Mouse (Mus musculus): ENCODE results near the gene Sbf1. TPM values are rescaled to one million over a fixed set of nuclear protein-coding genes. Genes with fewer than 3 reads are reported as not detected.

Gene Sbf1
- total RNA-seq (2021), result 10 to 100 TPM; 71.2 to 77.1 TPM

DNA sequence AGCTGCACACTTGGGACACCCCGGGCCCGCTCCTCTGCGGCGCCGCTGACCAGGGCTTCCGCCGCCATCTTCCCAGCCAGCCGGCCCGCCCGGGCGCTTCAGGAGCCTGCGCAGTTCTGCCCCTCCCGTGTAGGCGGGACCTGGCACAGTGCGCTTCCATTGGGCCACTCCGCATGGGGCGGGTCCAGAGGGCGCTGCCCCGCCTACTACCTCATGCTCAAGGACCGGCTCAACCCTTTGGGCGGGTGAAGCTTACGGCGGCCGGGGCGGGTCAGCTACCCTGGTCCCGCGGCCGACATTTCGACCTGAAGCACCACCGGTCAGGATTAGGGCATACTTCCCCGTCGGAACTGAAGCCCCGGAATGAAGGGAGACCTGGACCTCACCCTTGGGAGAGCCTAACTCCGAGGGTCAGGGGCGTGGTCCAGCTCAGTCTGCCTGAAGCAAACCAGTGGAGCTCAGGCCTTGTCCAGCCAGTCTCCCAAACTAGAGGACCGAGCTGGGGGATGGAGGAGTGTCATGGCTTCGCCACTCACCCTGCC lies at the start of gene Sbf1:
Gene Sbf1, minus strand, starts transcription at position 122 of the 542 bp plus-strand sequence.
- intact Hi-C loops (cut with DNase I), result loop anchor here (10.0 kb wide), 1 partner anchor 500 kb away; the partner anchor contains the start of genes Alg12 and Creld2
- peak; percentile 99 for DNase-seq

DNA sequence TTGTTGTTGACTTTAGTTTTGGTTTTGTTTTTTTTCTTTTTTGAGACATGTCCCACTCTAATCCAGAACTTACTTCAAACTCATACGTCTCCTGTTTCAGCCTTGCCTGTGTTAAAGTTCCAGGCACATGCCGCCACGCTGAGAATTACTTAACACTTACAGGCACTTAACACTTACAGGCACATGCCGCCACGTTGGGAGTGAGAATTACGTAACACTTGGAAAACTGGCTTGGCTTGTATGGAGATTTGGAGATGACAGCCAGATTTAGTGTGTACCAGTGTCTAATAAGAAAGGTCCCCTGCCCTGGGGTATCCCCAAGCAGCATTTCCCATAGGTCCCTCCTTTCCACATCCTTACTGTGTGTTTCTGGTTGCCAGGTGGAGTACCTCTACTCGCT lies 47.9 kb upstream of the Sbf1 start:
- no peak for DNase-seq

DNA sequence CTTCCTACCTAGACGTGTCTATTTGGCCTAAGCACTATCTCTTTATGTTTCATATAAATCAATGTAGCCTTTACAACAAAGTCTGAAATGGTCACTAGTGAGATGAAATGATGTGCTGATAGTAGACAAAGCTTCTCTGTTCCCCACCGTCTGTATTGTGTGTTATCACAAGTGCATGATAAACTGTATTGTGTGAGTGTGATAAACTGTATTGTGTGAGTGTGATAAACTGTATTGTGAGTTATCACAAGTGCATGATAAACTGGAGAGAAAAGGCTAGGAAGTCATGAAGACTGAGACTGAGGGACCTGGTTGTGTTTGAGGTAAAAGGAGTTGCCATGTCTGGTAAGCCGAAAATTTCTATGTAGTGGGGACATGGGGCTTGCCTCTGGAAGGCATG lies 43.7 kb upstream of the Sbf1 start:
- no peak for DNase-seq
- intact Hi-C loops (cut with DNase I), result no loop called here

More for the DNA sequence above, 47.9 kb upstream of the Sbf1 start:
- intact Hi-C loops (cut with DNase I), result loop anchor here (5.0 kb wide), 1 partner anchor 86 kb away; no protein-coding TSS in a partner anchor

DNA sequence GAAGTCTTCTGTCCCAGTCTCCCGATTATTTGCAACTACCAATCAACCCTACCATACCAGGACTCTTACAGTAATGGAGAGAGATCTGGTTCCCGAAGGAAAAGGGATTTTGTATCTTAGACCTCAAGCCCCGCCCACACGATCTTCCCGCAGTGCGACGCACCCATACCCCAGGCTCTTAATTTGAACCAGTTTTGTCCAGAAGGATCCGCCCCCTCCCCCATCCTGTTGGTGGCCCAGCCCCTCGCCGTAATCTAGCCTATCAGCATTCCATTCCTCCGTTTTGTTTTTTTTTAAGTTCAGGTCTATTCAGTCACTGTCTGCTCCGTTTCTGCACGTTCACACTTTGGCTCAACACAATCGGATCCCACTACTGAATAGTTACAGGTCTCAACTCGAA lies 41.3 kb upstream of the Sbf1 start:
- intact Hi-C loops (cut with DNase I), result loop anchor here (2.0 kb wide), 1 partner anchor 16 kb away; the partner anchor contains the start of gene Sco2
- peak; percentile 77 for DNase-seq

DNA sequence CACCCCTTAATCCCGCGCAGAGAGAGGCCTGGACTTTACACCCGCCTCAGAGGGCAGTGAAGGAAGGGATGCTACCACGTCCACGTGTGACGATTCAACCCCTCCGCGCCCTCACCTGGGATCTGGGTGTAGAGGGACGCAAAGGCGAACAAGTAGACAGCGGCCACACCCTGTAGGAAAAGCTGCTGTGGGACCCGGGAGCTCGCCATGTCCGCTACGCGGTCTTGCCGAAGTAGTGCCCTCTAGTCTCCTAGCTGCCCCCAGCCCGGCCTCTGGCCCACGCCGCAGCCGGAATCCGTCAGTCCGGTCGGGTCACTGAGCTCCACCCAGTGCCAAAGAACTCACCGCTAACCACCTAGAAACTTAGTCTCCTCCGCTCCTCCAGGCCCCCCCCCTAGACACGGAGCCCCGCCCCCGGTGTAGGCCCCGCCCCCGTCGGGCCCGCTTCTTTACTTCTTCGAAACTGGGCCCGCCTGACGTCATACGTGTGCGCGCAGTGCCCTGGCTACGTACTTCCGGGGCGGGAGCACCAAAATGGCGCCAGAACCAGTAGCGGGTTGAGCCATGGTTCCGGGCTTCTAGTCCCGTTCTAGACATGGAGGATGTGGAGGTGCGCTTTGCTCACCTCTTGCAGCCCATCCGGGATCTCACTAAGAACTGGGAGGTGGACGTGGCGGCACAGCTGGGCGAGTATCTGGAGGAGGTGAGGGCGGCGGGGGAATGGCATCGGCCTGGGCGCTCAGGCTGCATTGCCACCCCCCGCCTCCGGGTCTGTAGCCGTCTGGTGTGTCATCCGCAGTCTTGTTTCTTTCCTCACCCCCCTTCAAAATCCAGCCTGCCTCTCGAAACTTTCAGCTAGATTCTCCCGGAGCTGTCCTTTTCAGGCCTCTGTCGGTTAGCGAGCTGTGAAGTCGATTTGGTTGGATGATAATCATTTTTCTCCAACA lies 40.4 kb upstream of the Sbf1 start, which contains the start of the genes Lmf2 and Ncaph2:
Gene Lmf2, minus strand, starts transcription at position 419 of the 947 bp plus-strand sequence.
Gene Ncaph2, plus strand, starts transcription at position 479 of the 947 bp plus-strand sequence.
- intact Hi-C loops (cut with DNase I), result loop anchor here (2.0 kb wide), 1 partner anchor 17 kb away; the partner anchor contains the start of gene Sco2
- DNase-seq, result peak; percentile 96 to 99

DNA sequence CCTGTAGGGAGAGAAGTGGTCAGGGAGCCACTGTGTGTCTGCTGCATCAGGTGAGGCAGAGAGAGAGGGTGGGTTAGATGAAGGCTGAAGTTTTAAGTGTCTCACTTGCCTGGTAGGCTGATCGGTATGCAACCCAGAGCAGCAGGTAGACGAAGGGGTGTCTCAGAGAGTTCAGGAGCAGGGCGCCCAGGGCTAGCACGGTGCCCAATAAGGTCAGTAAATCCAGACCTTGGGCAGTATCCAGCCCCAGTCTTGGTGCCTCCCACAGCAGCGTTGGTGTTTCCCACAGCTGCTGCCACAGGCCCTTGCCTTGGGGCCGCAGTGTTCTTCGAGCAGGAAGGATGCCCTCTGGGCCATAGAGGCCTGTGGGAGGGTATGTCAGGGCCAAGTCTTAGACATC lies 39.3 kb upstream of the Sbf1 start:
- DNase-seq, result no peak
- intact Hi-C loops (cut with DNase I), result no loop called here

DNA sequence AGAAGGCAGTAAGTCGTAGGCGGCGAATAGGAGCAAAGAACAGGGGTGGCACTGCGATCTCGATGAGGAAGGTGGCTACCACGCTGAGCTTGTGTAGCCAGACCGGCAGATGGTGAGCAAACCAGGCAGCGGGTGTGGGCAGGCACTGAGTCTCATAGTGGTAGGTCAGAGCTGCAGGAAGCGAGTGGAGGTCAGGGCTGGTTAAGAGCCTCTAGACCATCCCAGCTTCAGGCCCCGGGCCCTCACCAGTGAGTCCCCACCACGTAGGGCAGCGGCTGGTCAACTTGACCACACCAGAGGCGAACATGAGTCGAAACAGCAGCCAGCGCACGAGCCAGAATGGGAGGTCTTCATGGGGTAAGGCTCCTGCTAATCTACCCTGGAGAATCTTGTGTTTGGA lies 38.7 kb upstream of the Sbf1 start:
- intact Hi-C loops (cut with DNase I), result no loop called here
- DNase-seq, result no peak

DNA sequence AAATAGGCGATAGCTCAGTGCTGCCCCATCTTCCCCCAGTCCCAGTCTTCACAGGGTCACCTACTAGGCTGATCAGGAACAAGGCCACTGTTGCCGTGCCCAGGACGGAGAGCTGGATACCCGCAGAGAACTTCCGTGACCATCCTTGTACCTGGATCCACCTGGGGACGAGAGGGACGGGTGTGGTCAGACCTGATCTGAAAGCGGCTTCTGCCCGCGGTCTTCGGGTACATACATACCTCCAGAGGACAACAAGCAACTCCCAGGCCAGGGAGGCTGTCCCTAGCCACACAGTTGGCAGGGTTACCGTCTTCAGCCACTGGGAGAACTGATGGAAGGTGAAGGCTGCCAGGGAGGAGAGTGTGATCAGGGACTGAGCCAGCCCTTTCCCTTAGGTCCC lies 37.7 kb upstream of the Sbf1 start:
- intact Hi-C loops (cut with DNase I), result no loop called here

DNA sequence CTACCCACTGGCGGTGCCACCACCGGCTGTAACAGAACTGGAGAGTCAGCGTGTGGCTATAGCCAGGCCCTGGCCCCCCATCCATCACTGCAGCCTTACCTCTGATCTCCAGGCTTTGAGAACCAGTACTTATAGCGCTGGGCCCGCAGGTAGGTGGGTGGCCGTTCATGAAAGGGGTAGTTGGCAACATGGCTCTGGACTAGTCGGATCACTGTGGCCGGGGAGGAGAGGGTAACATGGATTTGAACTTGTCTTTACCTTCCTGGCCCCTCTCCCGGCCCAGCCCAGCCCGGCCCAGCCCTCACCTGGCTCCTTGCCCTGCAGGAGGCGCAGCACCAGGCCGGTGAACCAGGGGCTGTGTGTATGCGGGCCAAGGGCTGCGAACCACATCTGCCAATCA lies 36.9 kb upstream of the Sbf1 start:
- DNase-seq, result no peak
- intact Hi-C loops (cut with DNase I), result no loop called here

More for the DNA sequence above, 37.7 kb upstream of the Sbf1 start:
- DNase-seq, result no peak

DNA sequence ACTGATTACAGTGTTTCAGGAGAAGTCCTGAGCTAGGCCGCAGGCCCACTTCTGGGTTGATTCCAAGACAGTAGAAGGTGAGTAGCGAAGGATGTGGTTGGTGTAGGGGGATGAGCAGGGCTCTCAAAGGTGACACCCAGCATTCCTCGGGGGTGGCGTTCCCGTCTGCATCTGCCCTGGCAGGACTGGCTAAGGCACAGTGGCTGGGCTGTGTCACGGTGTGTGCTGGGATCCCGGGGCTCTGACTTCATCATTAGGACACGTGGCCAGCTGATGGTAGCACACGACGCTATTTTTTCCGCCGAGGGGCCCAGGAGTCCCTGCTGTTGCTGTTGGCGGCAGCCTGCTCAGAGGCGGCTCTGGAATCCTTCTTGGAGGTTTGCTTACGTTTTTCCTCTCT lies 36.2 kb upstream of the Sbf1 start:
- intact Hi-C loops (cut with DNase I), result loop anchor here (2.0 kb wide), 1 partner anchor 35 kb away; no protein-coding TSS in a partner anchor
- DNase-seq, result no peak

DNA sequence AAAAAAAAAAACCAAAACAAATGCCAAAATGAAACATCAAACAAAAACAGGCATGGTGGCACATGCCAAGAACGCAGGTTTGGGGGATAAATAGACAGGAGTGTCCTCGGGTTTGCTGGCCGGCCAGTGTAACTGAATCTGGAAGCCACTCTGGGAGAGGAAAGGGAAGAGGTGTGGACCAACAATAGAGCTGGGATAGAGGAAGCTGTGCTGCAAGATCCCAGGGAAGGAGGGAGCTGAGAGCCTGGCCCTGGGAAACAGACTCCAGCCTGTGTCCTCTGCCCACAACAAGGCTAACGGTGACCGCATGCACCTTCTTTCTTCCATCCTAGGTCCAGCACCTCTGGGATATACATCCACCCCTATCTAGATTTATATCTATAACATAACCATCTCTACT lies 35.3 kb upstream of the Sbf1 start:
- intact Hi-C loops (cut with DNase I), result loop anchor here (2.0 kb wide), 1 partner anchor 34 kb away; no protein-coding TSS in a partner anchor
- peak; percentile 28 to 33 for DNase-seq

DNA sequence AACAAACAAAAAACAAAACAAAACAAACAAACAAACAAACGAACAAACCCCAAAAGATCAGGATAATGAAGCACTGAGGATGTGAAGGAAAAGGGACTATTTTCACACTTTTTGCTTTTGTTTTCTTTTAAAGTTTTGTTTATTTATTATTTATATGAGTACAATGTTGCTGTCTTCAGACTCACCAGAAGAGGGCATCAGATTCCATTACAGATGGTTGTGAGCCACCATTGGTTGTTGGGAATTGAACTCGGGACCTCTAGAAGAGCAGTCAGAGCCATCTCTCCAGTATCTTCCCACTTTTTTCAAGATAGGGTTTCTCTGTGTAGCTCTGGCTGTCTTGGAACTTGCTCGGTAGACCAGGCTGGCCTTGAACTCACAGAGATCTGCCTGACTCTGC lies 28.2 kb upstream of the Sbf1 start:
- DNase-seq, result no peak
- intact Hi-C loops (cut with DNase I), result no loop called here

DNA sequence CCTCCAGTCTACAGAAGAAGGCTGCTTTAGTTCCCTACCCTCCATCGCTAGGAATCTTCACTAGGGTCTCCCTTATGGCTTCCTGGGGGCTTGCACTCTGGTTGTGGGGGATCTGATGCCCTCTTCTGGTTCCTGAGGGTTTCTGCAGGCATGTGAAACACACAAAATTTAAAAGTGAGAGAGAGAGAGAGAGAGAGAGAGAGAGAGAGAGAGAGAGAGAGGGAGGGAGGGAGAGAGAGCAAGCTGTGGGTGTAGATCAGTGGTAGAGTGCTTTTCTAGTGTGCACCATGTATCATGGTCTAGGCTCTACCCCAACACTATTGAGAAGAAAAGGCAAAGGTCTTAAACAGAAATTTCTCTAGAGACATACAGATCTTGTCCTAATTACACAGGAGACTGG lies 26.6 kb upstream of the Sbf1 start:
- no peak for DNase-seq
- intact Hi-C loops (cut with DNase I), result no loop called here

DNA sequence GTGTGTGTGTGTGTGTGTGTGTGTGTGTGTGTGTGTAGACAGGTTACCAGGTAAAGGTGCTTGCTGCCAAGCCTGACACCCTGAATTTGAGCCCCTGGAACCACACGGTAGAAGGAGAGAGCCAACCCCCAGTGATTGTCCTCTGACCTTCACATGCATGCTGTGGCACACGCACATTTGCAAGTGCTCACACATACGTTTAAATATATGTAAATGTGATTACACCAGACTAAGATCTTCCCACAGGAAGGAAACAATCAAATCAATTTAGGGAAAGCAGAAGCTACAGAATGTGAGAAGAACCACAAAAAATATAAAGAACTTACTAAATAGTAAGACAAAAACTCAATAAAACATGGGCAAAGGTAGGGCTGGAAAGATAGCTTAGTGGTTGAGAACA lies 25.0 kb upstream of the Sbf1 start:
- intact Hi-C loops (cut with DNase I), result no loop called here
- DNase-seq, result no peak

DNA sequence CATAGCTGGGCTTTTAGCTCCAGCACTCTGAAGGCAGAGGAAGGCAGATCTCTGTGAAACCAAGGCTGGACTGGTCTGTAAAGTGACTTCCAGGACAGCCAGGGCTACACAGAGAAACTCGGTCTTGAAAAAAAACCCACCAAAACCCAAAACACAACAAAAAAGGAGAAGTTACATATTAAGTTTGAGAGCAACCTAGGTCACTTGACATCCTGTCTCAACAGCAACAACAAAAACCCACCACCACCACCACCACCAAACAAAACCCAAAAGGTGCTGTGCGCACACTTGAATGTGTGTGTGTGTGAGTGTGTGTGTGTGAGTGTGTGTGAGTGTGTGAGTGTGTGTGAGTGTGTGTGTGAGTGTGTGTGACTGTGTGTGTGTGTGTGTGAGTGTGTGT lies 24.6 kb upstream of the Sbf1 start:
- no peak for DNase-seq
- intact Hi-C loops (cut with DNase I), result no loop called here

DNA sequence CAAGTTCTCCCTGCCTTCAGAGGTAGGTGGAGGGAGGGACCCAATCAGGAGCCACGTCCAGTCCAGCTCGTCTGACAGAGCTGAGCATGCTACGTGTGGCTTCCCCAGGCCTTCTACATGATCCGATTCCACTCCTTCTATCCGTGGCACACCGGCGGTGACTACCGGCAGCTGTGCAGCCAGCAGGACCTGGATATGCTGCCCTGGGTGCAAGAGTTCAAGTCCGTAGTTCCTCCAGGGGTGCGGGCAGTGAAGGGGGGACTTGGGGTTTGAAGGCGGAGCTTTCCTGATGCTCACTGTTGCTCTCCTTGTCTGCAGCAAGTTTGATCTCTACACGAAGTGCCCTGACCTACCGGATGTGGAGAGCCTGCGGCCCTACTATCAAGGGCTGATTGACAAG lies 21.3 kb upstream of the Sbf1 start:
- DNase-seq, result no peak
- intact Hi-C loops (cut with DNase I), result no loop called here

DNA sequence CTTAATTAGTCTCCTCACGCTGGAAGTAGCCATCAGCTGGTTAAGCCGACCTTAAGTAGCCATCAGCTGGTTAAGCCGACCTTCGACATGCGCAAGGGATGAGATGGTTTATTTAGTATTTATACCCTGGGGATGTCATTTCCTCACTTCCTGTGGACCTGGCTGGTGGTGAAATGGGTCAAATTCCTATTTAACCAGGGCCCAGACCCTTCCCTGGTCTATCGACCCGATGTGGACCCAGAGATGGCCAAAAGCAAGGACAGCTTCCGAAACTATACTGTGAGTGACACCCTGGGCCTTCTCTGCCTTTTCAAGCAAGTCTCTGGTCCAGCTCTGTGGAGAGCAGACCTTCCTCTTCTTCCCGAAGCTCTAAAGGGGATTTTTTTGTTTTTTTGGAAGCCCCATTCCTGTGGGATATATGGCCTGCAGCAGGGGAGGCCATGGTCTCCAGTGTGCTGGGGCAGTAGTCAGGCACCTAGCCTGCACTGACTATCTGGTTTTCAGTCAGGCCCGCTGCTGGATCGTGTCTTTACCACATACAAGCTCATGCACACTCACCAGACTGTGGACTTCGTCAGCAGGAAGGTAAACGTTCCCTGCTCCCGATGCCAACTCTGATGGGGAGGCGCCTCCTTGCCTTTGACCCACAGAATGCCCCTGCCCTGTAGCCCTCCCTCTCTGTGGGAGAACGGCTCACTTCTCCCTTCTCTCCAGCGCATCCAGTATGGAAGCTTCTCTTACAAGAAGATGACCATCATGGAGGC lies 19.8 kb upstream of the Sbf1 start:
- intact Hi-C loops (cut with DNase I), result no loop called here
- no peak for DNase-seq

DNA sequence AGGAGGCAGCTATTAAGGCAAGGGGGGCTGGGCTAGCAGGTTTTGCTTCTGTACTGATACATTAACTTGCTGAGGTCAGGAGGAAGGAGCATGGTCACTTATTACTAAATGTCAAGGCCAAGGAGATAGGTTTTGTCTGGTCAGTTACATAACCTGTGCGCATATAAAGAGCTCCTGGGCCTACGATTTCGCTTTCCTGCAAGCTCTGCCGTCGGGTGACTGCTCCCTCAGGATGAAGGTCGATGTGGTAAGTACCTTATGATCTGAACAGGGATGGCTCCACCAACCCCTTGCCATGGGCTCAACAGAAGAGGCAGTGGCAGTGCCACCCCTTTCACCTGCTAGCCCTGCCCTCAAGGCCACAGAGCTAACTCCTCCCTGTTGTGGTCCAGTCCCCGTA lies 19.2 kb upstream of the Sbf1 start, which contains the start of gene Miox:
Gene Miox, plus strand, starts transcription at position 128 of the 400 bp plus-strand sequence.
- intact Hi-C loops (cut with DNase I), result no loop called here
- DNase-seq, result no peak

DNA sequence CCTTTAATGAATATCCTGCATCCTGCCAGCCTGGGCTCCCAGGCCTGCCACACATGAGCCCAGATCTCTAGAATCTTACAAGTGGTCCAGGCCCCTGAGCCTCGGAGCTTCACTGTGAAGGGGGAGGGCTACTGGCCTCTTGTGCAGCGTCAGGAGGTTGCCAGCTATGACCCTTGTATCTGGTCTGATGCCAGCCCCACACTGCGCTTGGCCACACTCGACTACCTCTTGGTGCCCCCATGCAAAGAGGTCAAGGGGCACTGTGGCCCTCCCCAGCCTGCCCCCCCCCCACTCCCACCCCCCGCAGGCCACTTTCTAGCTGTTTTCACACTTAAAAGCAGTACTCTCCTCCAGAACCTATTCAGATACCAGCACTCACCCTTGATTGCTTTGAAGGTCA lies 11.3 kb upstream of the Sbf1 start:
- DNase-seq, result no peak
- intact Hi-C loops (cut with DNase I), result no loop called here

DNA sequence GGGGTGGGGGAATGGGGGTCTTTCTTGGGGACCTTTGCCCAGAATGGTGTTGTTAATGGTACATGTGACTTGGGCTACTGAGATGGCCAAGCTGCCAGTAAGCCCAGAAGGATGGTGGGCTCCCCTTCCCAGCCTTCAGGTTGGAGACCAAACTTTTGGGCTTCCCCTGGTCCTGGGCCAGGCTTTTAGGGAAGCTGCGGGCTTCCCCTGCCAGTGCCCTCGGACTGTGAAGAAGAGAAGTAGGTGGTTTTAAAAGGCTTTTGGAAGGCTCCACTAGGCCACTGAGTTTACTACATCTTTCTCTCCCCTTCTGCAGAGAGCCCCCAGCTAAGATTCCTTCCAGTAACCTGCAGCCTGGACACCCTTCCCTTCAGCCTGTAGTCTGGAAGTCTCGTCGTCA lies 8.5 kb upstream of the Sbf1 start:
- no peak for DNase-seq
- intact Hi-C loops (cut with DNase I), result no loop called here

Measured in heart, postnatal 10 days (tissue).